Mouse (Mus musculus) olfactory bulb, adult 2 months (tissue): ENCODE measurements around the gene Cog1.

Experiments
- CTCF ChIP-seq: fragments of 200-500 bp; IDR thresholded peaks from 2 replicates; pipeline ENCODE4 v1.5.1; 2012; ENCODE audit warnings: low read depth, mild to moderate bottlenecking, low read length, moderate library complexity; ENCODE audit not compliant: insufficient read depth
- POLR2A ChIP-seq: fragments of 200-500 bp; IDR thresholded peaks from 2 replicates; pipeline ENCODE4 v1.6.1; 2012; ENCODE audit warnings: mild to moderate bottlenecking, low read depth, low read length, moderate library complexity; ENCODE audit not compliant: insufficient read depth

- TF ChIP-seq CTCF (no peak), POLR2A (no peak)
Measured at GRCm38 (mm10) chr11:113673614-113674013, 24.6 kb downstream of the Cog1 start.
